Mouse (Mus musculus): Measurements from ENCODE around the gene Inka2. TPM values are rescaled to one million over a fixed set of nuclear protein-coding genes. Genes with fewer than 3 reads are reported as not detected.

Gene Inka2
- polyA plus RNA-seq, 1 experiment from 2014 or later: 1.5 TPM

DNA sequence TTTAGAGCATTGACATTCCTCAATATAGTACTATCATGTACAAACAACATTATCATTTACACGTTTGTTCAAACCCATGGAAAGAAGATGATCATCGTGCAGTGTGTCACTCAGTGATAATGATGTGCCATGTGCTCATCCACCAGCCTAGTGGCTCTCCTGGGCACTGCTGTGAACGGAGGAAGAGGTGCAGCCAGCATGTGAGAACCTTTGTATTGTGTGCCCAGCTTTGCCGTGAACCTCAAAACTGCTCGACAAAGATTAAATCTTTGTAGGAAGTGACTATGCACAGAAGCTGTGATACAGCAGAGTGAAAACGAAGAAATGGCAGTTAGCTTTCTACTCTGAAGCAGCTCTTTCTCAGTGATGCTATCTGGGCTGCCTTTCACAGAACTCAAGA, 64.1 kb downstream of the Inka2 start:
- 90% methylated on average over 6 of the region's 6 CpGs for WGBS

GRCm38 (mm10) chr3:105769380-105769779, 65.0 kb downstream of the Inka2 start:
- Histone ChIP-seq H3K9ac (no peak overlapping the region), H3K4me1 (no peaks in the 10 kb centered on the region), H3K27me3 (no peaks in the 10 kb centered on the region), H3K27ac (no peak overlapping the region), H3K9me3 (no peaks in the 10 kb centered on the region), H3K36me3 (no peaks in the 10 kb centered on the region), H3K4me2 (no peak overlapping the region), H3K4me3 (no peak overlapping the region)
- ATAC-seq (ENCODE audit: insufficient number of reproducible peaks, insufficient read depth, low FRiP score, low TSS enrichment, low read depth): no peak
- 86% methylated on average over 2 of the region's 2 CpGs for WGBS

More for the DNA sequence above, 64.1 kb downstream of the Inka2 start:
- ATAC-seq (ENCODE audit: insufficient number of reproducible peaks, insufficient read depth, low FRiP score, low TSS enrichment, low read depth): no peak
- H3K36me3 ChIP-seq: no peaks in the 10 kb centered on the region
- H3K4me2 ChIP-seq: no peak overlapping the region
- H3K9me3 ChIP-seq: no peaks in the 10 kb centered on the region
- H3K4me1 ChIP-seq: no peaks in the 10 kb centered on the region
- H3K27ac ChIP-seq: no peak overlapping the region
- no peaks in the 10 kb centered on the region for H3K27me3 ChIP-seq
- H3K9ac ChIP-seq: no peak overlapping the region
- no peak overlapping the region for H3K4me3 ChIP-seq

Other genes starting within 250 kb of the Inka2 start
- 39.4 and 40.3 TPM in 2 replicates for gene Ddx20, start 17.0 kb upstream of the Inka2 start, polyA plus RNA-seq (2015; fragmentation: Nextera tagmentation; extraction: Ambion mirVana)
- gene Rap1a, start 96.7 kb downstream of the Inka2 start, polyA plus RNA-seq (2015; fragmentation: Nextera tagmentation; extraction: Ambion mirVana): 83.1 and 89.6 TPM in 2 replicates
- gene Adora3, start 166.3 kb downstream of the Inka2 start, polyA plus RNA-seq (2015; fragmentation: Nextera tagmentation; extraction: Ambion mirVana): 0.43 and 0.94 TPM in 2 replicates
- not detected in 2 replicates for gene Tmigd3, start 166.3 kb downstream of the Inka2 start, polyA plus RNA-seq (2015; fragmentation: Nextera tagmentation; extraction: Ambion mirVana)
- 0.41 and 0.49 TPM in 2 replicates for gene I830077J02Rik, start 228.1 kb downstream of the Inka2 start, polyA plus RNA-seq (2015; fragmentation: Nextera tagmentation; extraction: Ambion mirVana)